Mouse (Mus musculus): ENCODE data around the gene Zfyve27. TPM values are rescaled to one million over a fixed set of nuclear protein-coding genes. Genes with fewer than 3 reads are reported as not detected.
A peak's percentile ranks its signal among the peaks of the same experiment; 100 is the strongest.

The Zfyve27 gene
- total RNA-seq, 2 experiments from 2014 or later = 12.5 to 17.4 TPM

DNA sequence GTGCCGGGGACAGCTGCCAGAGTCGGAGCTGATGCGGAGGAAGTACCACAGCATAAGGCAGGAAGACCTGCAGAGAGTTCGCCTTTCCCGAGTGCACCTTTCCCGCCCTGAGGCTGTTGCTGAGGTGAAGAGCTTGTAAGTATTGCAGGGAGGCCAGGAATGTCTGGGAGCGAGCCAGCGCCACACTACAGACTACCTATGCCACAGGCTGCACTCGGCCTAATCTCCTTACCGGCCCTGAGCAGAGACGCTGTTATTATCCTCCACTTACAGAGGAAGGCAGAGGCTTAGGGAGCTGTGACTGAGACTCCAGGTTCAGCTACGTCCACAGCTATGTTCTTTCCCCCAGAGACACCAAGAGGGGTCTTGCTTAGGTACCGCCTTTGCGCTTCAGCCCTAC is 15.6 kb downstream of the Zfyve27 start:
- no peak for DNase-seq

DNA sequence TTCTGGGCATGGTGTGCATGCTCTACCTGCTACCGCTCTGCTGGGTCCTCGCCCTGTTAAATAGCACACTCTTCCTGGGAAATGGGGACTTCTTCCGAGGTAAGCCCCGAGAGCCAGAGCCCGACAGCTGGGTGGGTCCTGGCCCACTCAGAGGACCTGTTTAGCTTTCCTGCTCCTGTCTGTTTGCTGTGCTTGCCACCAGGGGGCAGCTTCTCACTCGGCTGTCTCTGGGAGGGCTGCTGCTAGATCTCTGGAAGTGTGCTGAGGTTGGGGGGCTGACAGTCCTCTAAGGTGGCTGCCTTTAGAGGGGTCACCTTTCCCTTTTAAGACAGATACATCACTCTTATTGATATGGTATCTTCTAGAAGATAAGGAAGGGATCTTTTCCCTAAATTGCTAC is 18.9 kb downstream of the Zfyve27 start:
- no peak for DNase-seq

DNA sequence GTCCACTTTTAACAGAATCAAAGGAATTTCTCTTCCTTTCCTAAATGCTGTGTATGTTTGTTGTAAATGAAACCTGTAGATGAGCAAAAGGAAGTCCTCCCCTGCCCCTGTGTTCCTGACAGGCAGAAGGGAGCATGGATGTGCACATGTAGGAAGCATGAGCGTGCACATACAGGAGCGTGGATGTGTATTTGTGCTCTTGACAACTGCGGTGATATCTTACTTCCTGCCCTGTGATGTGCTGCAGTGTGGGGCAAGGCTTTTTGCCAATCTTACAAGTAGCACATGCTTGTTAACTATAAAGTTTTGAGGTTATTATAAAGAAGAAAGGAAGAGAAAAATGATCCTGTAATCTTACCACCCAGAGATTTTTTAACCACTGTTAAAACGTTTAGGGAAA is 26.0 kb downstream of the Zfyve27 start:
- no peak for DNase-seq

DNA sequence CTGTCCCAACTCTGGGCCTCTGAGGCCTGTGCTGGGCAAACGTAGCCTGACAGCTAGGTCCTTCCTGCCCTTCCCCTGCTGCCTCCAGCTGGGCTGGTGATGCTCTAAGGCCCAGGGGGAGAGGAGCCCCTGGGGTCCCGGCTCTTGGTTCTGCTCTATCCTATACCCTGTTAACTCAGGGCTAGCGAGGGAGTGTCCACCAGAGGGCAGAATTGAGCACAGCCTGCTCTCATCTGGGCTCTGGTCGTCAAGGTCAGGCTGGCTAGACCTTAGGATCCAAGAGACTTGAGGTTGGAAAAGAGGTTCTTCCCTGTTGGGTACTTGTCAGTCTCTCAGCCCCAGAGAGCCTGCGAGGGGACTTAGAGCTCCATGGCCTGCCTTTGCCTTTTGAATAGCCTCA is 26.7 kb downstream of the Zfyve27 start:
- peak; percentile 68 for DNase-seq

DNA sequence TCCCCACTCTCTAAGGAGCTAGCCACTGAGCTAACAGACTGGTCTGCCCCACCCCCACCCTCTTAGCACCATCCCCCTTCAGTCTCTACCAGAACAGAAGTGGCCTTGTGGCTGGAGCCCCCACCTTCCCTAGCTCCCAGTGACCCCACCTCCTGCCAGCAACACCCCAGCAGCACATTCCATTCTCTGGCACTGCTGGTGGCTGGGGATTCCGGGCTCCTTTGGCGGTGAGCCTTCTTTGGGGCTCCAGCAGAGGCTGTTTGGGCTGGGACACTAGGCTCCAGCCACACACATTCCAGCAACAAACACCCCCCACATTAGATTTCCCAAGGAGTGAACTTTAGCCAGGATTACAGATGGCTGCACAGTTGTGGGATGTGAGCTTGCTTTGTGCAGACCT is 29.6 kb downstream of the Zfyve27 start:
- no peak for DNase-seq

DNA sequence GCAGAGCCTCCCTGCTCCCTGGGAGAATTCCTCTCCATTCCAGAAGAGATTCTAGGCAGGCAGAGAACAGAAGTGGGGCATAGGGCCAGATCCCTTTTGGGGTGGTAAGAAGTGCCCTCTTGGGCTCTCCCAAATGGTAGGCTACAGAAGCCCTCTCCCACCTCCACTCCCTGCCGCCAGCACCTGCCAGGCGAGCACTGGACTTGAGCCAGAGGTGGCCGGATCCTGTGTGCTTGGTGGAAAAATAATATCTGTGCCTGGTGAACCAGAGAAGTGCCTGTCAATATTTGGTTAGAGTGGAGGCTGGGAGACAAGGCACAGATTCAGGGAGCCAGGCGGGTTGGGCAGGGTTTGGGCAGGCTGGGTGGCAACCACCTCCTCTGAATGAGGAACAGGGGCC is 32.6 kb downstream of the Zfyve27 start:
- DNase-seq = no peak

DNA sequence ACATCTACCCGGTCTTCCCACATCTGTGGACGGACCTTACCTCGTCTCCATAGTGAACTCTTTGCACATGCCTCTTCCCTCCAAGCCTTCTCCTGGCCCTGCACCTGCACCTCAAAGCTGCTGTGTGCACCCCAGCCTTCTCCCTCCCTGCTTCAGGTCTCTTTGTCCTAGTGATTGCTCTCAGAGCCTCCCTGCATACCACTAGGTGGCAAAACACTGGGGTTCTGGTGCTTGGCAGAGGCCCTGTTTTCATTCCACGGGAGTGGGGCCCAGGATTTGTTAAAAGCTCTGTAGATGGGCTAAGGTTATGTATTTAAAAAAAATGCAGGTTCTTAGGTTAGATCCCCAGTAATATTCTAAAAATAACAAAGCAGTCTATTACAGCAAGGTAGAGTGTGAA is 33.3 kb downstream of the Zfyve27 start:
- no peak for DNase-seq

DNA sequence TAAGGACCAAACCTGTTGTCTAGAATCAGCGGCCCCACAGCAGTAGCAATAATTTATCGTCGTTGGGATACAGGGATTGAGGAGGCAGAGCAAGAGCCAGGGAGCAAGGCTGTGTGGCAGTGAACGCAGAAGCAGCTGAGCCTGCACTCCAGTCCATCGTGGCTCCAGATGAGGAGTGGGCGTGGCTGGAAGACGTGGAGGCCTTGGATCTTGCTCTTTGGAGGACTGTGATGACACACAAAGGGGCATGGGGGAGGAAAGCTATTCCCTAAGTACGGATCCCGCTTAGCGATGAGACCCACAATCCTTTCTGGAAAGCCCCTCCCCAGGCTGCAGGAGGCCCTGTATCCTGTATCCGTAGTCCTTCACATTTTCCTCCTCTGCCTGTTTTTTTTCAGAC is 34.3 kb downstream of the Zfyve27 start:
- DNase-seq = no peak

DNA sequence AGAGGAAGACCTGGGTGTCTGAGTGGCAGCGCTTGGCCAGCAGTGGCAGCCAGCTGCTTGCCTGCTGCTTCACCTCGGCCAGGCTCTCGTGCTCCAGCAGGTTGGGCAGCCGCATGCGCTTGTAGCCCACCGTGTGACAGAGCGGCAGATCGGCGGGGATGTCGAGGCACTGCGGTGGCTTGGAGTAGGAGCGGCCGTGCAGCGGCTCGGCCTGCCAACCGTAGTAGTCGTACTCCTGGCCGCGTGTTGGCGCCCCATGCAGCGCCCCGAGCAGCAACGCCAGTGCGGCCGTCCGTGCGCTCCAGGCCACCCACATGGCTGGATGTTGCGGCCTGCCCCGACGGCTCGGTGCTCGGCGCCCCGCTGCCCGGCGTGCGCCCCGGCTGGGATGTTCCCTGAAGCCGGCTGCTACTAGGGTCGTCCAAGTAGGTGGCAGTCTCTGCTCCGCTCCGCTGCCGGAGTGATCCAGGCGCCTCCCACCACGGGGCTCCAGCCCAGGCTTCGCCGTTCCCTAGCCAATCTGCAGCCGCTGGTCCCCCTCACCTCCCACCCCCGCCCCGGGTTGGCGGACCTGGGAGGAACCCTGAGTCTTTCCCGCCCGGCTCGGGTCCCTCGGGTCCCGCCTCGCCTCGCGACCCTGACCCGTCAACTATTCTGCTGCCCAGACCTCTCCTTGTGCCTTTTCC is 38.1 kb downstream of the Zfyve27 start, which contains the start of gene Sfrp5:
Gene Sfrp5, minus strand, starts transcription at position 557 of the 686 bp plus-strand sequence.
- no peak for DNase-seq

DNA sequence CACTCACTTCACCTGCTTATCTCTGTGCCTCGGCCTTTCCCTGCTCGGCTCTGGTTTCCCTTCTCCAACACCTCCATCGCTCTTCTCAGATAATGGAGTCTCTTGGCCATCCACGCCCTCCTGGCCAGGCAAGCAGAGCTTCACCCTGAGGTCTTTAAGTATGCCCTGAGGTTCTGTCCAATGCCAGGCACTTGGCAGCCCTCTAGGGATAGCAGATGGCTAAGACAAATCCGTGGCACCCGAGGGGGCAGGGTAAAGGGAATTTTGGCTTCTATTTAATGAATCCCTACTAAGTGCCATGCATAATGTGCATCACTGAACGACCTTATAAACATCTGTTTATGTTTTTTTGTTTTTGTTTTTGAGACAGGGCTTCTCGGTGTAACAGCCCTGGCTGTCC is 38.7 kb downstream of the Zfyve27 start:
- DNase-seq = no peak

DNA sequence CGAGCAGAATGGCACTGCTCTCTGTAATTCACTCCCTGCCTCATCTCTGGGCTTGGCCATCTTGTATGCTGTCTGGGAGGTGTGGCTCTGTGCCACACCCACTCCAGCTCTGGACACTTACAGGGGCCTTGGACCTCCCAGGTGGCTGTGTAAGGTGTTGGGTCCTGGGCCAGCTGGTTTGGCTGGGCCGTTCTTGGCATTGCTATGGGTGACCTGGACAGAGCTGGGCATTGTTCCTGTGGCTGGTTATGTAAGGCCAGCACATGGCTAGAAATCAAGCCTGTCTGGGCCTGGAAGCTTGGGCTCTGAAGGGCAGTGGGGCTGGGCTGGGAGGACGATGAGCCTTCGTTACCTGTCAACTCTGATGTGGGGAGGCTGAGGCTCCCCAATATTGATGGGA is 40.6 kb downstream of the Zfyve27 start:
- DNase-seq = no peak

DNA sequence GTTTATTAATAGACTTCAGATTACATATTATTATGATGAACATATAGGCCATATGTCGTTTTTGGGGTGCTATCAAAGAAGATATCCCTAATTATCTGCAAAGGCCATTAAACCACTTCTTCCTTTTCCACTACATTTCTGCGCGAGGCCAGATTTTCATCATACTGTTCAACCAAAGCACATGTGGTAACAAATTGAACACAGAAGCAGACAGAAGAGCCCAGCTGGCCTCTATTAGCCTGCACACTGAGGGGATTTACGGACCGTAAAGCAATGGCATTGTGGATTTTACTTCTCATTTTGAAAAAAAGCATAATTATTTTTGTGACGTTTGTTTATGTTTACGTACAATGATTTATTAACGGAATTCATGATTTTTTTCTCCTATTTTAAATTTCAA is 41.5 kb downstream of the Zfyve27 start:
- no peak for DNase-seq

DNA sequence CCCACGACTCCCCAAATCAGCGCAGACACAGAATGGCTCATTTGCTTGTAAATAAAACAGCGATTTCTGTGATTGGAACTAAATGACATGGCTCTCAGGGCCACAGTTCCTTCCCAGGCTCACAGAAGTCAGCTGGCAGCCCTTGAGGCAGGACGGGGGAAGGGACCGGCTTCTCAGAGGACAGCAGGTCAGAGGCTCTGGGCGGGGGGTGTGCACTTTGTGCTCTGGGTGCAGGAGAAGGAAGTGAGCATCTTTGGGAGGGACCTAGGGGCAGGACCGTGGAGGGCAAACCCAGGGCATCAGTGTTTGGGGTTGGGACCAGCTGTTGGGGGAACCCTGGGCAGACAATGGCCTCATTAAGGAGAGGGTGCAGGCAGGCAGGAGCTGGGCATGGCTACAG is 45.7 kb downstream of the Zfyve27 start:
- DNase-seq = no peak

DNA sequence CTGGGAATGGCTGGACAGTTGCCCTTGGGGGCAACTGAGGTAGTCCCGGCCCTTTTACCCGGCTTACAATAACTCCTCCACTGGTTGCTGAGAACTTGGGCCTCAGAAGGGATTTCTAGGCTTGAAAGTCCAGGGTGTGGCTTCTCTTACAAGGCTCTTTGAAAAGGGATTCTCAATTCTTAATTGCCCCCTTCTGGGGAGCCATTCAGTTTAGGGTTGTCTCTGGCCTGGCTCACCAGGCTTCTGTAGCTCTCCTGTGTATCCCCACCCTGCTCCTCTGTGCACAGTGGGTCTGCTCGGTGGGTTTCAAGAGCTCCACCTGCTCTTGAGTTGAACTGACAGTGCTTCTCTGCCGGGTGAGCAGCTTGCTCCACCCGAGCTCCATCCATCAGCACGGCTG is 46.2 kb downstream of the Zfyve27 start:
- no peak for DNase-seq

DNA sequence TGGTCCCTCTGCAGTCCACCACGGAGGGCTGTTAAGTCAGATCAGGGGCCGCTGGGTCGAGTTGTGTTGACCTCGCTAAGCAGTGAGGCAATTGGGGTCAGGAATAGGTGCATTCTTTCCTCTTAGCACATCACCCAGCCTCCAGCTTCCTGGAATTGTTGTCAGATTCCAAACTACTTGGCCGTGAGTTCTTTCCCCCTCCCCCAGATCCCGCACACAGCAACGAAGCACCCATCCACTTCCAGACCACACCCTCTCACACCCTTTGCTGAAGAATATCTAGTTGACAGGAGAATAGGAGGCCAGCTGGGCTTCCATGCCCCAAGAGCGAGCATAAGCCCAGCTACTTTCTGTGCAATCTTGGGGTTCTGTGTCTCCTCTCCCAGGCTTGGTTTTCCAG is 48.2 kb downstream of the Zfyve27 start:
- no peak for DNase-seq

DNA sequence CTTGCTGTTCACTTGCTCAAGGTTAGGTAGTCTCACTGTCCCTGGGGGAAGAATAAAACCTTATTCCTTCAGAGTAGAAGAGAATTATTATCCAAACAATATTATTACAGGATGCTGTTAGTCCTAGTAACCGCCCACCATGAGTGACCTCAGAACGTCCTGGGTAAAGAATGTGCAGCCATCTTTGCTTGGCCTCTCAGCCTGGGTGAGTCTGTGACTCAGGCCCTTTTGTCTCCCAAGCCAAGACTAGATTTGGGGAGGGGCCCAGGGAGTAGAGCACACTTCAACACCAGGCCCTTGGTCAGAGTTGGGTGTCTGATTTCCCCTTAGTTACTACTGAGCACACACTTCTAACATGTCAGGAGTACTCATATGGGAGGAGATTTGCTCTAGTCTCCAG is 50.9 kb downstream of the Zfyve27 start:
- DNase-seq = no peak

DNA sequence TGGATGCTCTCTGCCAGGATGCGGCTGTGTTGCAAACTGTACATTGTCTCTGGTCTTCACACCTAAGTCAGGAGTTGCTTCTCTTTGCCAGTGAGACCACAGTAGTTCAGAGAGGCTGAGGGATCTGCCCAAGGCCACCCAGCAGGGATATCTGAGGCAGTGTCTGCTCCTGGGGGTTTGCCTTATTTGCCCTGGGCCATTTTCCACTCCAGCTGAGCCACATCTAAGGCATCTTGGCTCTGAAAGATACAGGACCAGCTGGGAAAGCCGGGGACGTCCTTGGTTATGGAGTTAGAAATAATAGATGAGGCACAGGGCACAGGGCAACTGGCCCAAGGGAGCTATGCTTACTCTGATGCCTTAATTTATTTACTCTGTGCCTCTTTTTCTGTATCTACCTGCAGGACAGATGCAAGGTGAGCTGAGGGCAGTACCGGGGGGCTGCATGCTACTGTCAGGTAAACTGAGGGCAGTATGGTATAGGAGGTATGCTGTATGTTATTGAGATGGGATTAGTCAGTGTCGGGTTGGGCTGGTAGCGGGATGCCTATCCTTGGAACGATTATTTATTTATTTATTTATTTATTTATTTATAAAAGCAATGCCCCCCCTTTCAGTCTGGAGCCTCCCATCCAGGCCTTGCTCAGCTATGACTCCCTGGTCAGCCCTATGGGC is 53.1 kb downstream of the Zfyve27 start:
- DNase-seq = no peak

DNA sequence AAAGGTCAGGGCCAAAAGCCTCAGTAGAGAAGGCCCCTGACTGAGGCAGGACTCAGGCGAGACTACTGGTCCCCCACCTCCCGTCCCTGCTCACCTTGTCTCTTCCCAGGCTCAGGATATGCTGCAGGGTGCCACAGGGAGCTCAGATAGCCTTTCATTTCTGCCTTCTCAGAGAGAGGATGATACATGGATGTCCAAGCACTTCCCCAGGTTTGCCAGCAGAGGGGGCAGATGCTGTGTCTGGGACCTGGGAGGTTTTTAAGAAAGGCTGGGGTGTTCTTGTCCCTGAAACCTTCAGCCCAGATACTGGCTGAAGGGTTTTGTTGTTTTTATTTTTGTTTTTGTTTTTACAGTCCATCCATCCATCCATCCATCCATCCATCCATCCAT is 53.6 kb downstream of the Zfyve27 start:
- DNase-seq = peak; percentile 35

DNA sequence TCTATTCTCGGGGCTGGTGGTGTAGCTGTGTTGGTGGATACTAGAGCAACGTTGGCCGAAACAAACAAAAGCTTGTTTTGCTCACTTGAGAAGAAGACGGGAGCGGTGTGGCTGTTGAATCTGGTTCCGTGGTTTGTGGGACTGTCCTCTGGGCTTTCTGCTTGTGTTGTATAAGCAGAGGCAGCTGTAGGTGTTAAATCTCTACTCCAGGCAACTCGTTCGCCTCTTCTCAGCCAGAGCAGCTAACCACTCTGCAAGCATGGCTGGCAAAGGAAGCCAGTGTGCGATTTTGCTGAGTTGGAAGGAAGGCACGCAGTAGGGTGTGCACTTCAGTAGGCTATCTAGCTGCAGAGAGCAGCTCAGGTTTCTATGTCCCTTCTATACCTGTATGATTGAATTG is 62.7 kb downstream of the Zfyve27 start:
- DNase-seq = no peak

DNA sequence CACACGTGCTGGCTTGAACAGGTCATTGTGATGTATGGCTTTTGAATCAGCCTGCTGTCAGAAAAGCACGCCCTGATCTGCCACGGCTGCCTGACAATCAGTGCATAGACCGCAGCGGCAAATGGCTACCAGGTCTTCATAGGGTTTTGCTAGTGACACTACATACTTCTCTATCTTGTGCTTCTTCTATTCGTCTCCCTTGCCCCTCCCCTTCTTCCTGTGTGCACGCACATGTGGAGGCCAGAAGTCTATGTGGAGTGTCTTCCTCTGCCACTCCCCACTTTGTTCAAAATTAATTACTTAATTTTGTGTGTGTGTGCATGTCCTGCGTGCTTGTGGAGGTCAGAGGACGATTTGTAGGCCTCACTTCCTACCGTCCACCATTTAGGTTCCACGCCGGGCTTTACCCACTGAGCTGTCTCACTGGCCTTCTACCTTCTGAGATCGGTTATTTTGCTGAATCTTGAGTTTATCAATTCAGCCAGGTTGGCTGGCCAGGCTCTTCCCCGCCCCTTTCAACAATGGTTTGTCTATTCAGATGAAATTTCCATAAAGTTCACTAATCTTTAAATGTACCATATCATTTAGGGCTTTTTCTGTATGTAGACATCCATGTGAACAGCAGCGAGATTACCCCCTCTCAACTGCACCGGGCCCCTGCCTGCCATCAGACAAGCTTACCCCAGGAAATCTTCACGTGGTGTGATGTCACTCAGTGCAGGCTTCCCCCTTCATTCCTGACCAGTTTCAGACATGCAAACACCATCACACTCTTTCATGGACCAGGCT is 65.9 kb downstream of the Zfyve27 start:
- DNase-seq = no peak

DNA sequence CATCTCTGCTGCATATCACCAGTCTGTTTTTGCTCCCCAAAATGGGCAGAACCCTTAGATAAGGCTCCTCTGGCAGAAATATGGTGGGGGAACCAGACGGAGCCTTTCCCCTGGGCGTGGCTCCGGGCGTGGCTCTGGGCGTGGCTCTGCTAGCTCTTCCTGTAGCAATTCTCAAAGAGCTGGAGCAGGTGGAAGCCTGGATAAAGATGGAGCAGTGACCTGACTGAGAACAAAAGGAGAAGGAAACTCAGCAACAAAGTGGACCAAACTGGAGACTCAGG is 66.5 kb downstream of the Zfyve27 start:
- DNase-seq = no peak

DNA sequence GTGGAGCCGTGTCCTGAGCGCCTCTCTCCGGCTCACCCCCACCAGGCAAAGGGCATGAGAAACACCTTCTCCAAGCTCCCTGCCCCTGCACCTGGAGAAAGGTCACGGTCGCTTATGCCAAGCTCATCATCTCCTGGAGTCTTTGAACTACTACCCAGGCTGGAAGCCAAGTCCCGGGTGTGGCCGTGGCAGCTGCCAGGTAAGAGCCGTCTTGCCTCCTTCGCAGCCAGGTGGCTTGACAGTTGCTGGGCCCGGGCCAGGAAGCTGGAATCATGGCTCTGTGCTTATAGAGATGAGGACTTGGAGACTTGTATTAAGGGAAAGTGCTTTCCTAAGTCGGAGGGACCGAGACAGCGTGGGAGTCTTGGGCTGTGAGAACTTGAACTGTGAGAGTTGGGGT is 67.2 kb downstream of the Zfyve27 start:
- DNase-seq = peak; percentile 15

DNA sequence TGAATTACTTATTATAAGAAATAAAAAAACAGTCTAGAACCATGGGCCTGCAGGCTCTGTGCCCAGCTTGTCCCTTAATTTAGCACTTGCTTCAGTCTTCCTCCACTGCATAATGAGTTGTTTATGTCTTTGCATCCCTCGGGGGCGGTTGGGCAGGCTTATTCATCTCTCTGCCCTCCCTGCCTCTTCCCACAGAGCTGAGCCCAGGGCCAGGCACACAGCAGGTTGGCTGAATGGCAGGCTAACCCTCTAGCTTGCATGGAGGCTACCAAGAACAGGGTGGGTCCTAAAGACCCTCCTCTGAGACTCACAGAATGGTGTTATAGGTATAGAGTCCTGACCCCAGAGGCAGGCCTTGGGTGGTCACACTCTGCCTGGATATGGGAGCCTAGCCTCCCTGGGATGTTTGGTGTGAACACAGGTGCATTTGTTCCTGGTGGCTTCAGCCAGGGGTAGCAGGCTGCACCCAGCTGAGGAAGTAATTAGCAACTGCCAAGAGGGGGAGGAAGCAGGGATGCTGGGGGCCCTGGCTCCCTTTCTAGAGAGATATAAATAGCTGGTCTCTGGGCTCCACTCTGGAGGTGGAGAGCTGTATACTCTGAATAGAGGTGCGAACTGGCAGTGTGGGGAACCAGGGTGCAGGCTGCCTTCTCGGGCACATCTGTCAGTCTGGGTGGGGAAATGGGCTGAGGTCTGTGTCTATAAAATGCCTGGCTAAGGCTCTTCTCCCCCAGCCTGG is 74.0 kb downstream of the Zfyve27 start:
- peak; percentile 10 for DNase-seq

Data from gastrocnemius, postnatal 10 days (tissue).